27 mouse cellular contexts compared by ENCODE assay signal in the genomic region with DNA sequence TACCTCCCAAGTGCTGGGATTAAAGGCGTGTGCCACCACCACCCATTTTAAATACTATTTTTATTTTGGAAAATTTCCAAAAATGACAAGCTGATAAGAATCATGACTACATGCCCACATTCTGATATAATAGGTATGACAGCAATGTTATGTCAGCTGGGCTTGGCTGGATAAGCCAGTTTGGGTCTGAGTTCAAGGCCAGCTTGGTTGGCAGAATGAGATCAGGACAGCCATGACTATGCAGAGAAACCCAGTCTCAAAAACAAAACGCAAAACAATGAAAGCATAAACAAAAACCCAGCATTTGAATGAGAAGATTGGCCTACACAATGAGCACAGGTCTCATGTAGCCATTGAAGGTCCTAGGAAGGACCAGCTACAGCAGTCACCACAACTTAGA.
"Had no signal": no experiment of that assay in that cellular context is flagged by ENCODE, and none has a peak within 500 bp of the region (broad histone marks: within the 10 kb centered on the region; RNA-seq: fewer than 3 reads in every experiment).

No protein-coding gene starts in this region.

- H3K27ac ChIP-seq: heart, adult 2 months; heart, embryonic 13.5 days; heart, embryonic 15.5 days; hindbrain, embryonic 10.5 days; hindbrain, embryonic 12.5 days; hindbrain, embryonic 14.5 days; intestine, embryonic 15.5 days; layer of hippocampus, adult 2 months; left cerebral cortex, adult 2 months; limb, embryonic 10.5 days; limb, embryonic 12.5 days; liver, embryonic 13.5 days; liver, embryonic 15.5 days had no signal

- H3K27me3 ChIP-seq: heart, embryonic 13.5 days; heart, embryonic 15.5 days; hindbrain, embryonic 12.5 days; intestine, embryonic 15.5 days; limb, embryonic 12.5 days; liver, embryonic 13.5 days; liver, embryonic 15.5 days had no signal

- DNase-seq: gastrocnemius, postnatal 14 days; gastrocnemius, postnatal 36 days; heart, adult 2 months; heart, postnatal 4 days; kidney, adult 18-20 months; kidney, adult 8-10 months; kidney, postnatal 10 days; kidney, postnatal 25 days; kidney, postnatal 4 days; liver; liver, embryonic 13.5 days had no signal

- H3K4me2 ChIP-seq: heart, embryonic 11.5 days; heart, embryonic 13.5 days; heart, embryonic 15.5 days; hindbrain, embryonic 12.5 days; hindbrain, embryonic 14.5 days; intestine, embryonic 15.5 days; limb, embryonic 12.5 days; liver, embryonic 11.5 days; liver, embryonic 13.5 days; liver, embryonic 15.5 days had no signal

- H3K36me3 ChIP-seq: heart, embryonic 13.5 days; heart, embryonic 15.5 days; hindbrain, embryonic 10.5 days; hindbrain, embryonic 12.5 days; intestine, embryonic 15.5 days; limb, embryonic 10.5 days; limb, embryonic 12.5 days; liver, embryonic 13.5 days; liver, embryonic 15.5 days had no signal

- H3K9ac ChIP-seq: heart, embryonic 13.5 days; heart, embryonic 15.5 days; hindbrain, embryonic 12.5 days; hindbrain, embryonic 14.5 days; intestine, embryonic 15.5 days; limb, embryonic 12.5 days; liver, embryonic 13.5 days; liver, embryonic 15.5 days had no signal

- H3K4me1 ChIP-seq: heart, embryonic 13.5 days; heart, embryonic 15.5 days; hindbrain, embryonic 10.5 days; hindbrain, embryonic 12.5 days; intestine, embryonic 15.5 days; limb, embryonic 10.5 days; limb, embryonic 12.5 days; liver, embryonic 13.5 days; liver, embryonic 15.5 days had no signal

- H3K4me3 ChIP-seq: heart, adult 2 months; heart, embryonic 13.5 days; heart, embryonic 15.5 days; hindbrain, embryonic 10.5 days; hindbrain, embryonic 12.5 days; intestine, embryonic 15.5 days; layer of hippocampus, adult 2 months; left cerebral cortex, adult 2 months; limb, embryonic 10.5 days; limb, embryonic 12.5 days; liver, embryonic 13.5 days; liver, embryonic 15.5 days had no signal

- ATAC-seq: hindbrain, embryonic 16.5 days; inflammation-experienced regulatory T-cells, adult 6 months; intestine, embryonic 15.5 days; intestine, postnatal 0 days had no signal

- H3K9me3 ChIP-seq: heart, embryonic 15.5 days; hindbrain, embryonic 10.5 days; hindbrain, embryonic 12.5 days; intestine, embryonic 15.5 days; limb, embryonic 10.5 days; liver, embryonic 15.5 days had no signal
